Mouse (Mus musculus) forebrain, postnatal 0 days (tissue): ENCODE data around the gene Psmd5. TPM values are rescaled to one million over a fixed set of nuclear protein-coding genes. Genes with fewer than 3 reads are reported as not detected.

Source experiments
- ATAC-seq: fragments of 200-750 bp; cut with Nextera tagmentation; 2 replicates; pipeline ENCODE4 v1.8.0; 2017; ENCODE audit warnings: mild to moderate bottlenecking, moderate library complexity
- DNase-seq: peaks from one replicate; pipeline ENCODE4 v3.0.0-alpha.2; 2015
- H3K27ac ChIP-seq: fragments of 300-500 bp; sonication (generic); 2 replicates; pipeline ENCODE4 v1.5.1; 2014; ENCODE audit warnings: low read depth, mild to moderate bottlenecking, antibody characterized with exemption, low read length, moderate library complexity, mixed read lengths
- H3K27me3 ChIP-seq: fragments of 300-500 bp; sonication (generic); 2 replicates; pipeline ENCODE4 v1.6.1; 2014; ENCODE audit warnings: mild to moderate bottlenecking, low read length, mixed read lengths; ENCODE audit not compliant: insufficient read depth
- H3K36me3 ChIP-seq: fragments of 300-500 bp; sonication (generic); 2 replicates; pipeline ENCODE4 v1.6.1; 2014; ENCODE audit warnings: mild to moderate bottlenecking, moderate library complexity; ENCODE audit not compliant: insufficient read depth
- H3K4me1 ChIP-seq: fragments of 300-500 bp; sonication (generic); 2 replicates; pipeline ENCODE4 v1.6.1; 2014; ENCODE audit warnings: antibody characterized with exemption; ENCODE audit not compliant: insufficient read depth
- H3K4me2 ChIP-seq: fragments of 300-500 bp; sonication (generic); 2 replicates; pipeline ENCODE4 v1.6.1; 2014; ENCODE audit warnings: low read depth, mild to moderate bottlenecking, moderate library complexity
- H3K4me3 ChIP-seq: fragments of 300-500 bp; sonication (generic); 2 replicates; pipeline ENCODE4 v1.5.1; 2014; ENCODE audit warnings: low read depth, low read length, mixed read lengths
- H3K9ac ChIP-seq: fragments of 300-500 bp; sonication (generic); 2 replicates; pipeline ENCODE4 v1.6.1; 2014; ENCODE audit warnings: mild to moderate bottlenecking
- H3K9me3 ChIP-seq: fragments of 300-500 bp; sonication (generic); 2 replicates; pipeline ENCODE4 v1.6.1; 2016; ENCODE audit warnings: low read length
- CTCF ChIP-seq: sonication (generic); IDR thresholded peaks from 2 replicates; pipeline ENCODE4 v1.5.1; 2016; ENCODE audit warnings: antibody characterized with exemption, control low read depth, low read depth
- WGBS: fragments of 180-500 bp; shearing (Covaris S2); extraction: QIAGEN DNeasy Blood & Tissue Kit; methylation state at CpG from one replicate; pipeline ENCODE4 v1.1.7; 2014; 5-methylcytosine and 5-hydroxymethylcytosine counted together
- polyA plus RNA-seq: library from polyadenylated mRNA; unstranded; fragments of >200 nt; fragmentation: Nextera tagmentation; extraction: Ambion mirVana; gene quantifications from 2 replicates; pipeline ENCODE4 v1.2.1, GENCODE M21; 2015
- total RNA-seq: library from RNA; depleted of rRNA; stranded (reverse); fragments of >200 nt; gene quantifications from 2 replicates; pipeline ENCODE4 v1.2.3, GENCODE M21; 2014

The Psmd5 gene
- total and polyA plus RNA-seq, 2 experiments from 2014 or later = 43.3 to 85.2 TPM

GRCm38 (mm10) chr2:34904849-34905542 lies 30.2 kb upstream of the Psmd5 start:
- WGBS = under 1% methylated on average over 34 of the region's 34 CpGs
- peak; percentile 99 for DNase-seq
- no peak for TF ChIP-seq CTCF
- peak overlapping the region; percentile 36 for H3K4me3 ChIP-seq
- peak overlapping the region; percentile 66 for H3K4me2 ChIP-seq
- H3K36me3 ChIP-seq = no peaks in the 10 kb centered on the region
- H3K27me3 ChIP-seq = no peaks in the 10 kb centered on the region
- H3K27ac ChIP-seq = peak overlapping the region; percentile 81
- peak; percentile 95 for ATAC-seq
- H3K9me3 ChIP-seq = no peaks in the 10 kb centered on the region
- H3K9ac ChIP-seq = peak overlapping the region; percentile 51
- peaks cover 9% of the 10 kb centered on the region; the same call in 1 of the 2 replicates for H3K4me1 ChIP-seq

- Histone ChIP-seq H3K36me3 (no peaks in the 10 kb centered on the region), H3K4me2 (peak overlapping the region; percentile 66; the same call in 1 of the 2 replicates), H3K27me3 (no peaks in the 10 kb centered on the region), H3K4me1 (peaks cover 9% of the 10 kb centered on the region; the same call in 1 of the 2 replicates), H3K9me3 (no peaks in the 10 kb centered on the region), H3K27ac (peak overlapping the region; percentile 81), H3K4me3 (peak overlapping the region; percentile 36), H3K9ac (no peak overlapping the region; the same call in 1 of the 2 replicates)
- no peak for TF ChIP-seq CTCF
- 75% methylated on average over 4 of the region's 4 CpGs for WGBS
- DNase-seq = no peak
- ATAC-seq = no peak
These were observed 29.1 kb upstream of the Psmd5 start for GRCm38 (mm10) chr2:34903652-34904405.

DNA sequence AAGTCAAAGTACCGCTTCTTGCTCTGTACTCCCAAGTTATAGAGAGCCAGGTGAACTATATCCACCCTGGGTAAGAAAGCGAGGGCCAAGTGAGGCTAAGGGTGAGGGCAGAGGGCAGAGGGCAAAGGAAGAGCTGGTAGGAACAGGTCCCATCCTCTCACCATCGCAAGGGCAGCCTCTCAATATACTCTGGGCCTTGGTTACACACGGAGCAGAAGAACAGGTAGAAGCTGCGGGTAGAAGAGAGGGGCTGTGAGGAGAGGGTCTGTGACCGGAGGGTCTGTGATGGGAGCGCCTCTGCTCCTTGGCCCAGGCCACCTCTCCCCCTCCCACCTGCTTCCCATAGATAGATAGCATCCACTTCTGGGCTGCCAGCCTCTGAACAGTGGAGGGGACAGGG lies 28.4 kb upstream of the Psmd5 start:
- H3K4me2 ChIP-seq = no peak overlapping the region
- no peak overlapping the region for H3K4me3 ChIP-seq
- no peak overlapping the region for H3K9ac ChIP-seq
- 94% methylated on average over 7 of the region's 7 CpGs for WGBS
- H3K36me3 ChIP-seq = no peaks in the 10 kb centered on the region
- H3K27me3 ChIP-seq = no peaks in the 10 kb centered on the region
- TF ChIP-seq CTCF = no peak
- no peak overlapping the region for H3K27ac ChIP-seq
- DNase-seq (no peak), ATAC-seq (no peak)
- H3K9me3 ChIP-seq = no peaks in the 10 kb centered on the region
- peaks cover 9% of the 10 kb centered on the region; the same call in 1 of the 2 replicates for H3K4me1 ChIP-seq

DNA sequence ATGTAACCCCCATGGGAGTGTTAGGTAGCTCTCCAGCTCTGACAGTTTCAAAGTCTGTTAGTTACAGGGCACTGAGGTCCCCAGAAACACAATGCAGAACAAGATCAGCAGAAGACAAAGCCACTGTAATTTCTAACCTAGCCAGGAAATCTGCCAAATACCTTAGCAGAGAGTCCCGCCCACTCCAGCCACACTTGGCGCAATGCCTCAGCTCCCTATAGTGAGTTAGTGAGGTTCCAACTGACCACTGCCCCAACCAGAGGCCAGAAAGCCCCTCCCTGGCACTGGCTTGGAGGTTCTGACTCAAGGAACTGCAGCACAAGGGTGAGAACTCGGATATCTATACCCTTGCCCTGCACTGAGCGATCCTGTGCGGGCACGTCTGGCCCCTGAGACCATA lies 28.0 kb upstream of the Psmd5 start:
- H3K4me1 ChIP-seq = peaks cover 9% of the 10 kb centered on the region; the same call in 1 of the 2 replicates
- no peak overlapping the region for H3K4me2 ChIP-seq
- H3K36me3 ChIP-seq = no peaks in the 10 kb centered on the region
- TF ChIP-seq CTCF = no peak
- no peaks in the 10 kb centered on the region for H3K27me3 ChIP-seq
- WGBS = 84% methylated on average over 6 of the region's 6 CpGs
- H3K4me3 ChIP-seq = no peak overlapping the region
- DNase-seq (no peak), ATAC-seq (no peak)
- no peak overlapping the region for H3K9ac ChIP-seq
- no peak overlapping the region for H3K27ac ChIP-seq
- H3K9me3 ChIP-seq = no peaks in the 10 kb centered on the region

DNA sequence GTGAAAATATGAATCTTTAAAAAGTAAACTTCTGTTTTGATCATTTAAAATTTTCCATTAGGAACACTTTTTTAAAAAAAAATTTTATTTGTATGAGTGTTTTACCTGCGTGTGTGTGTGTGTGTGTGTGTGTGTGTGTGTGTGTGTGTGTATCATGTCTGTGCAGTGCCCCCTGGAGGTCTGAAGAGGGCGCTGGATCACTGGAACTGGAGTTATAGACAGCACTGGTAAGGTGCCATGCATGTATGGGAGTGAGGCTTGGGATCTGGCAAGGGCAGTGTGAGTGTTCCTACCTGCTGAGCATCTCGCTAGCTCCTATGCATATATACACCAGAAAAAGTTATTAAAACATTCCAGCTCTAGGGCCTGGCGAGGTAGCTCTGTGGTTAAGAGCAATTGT lies 27.0 kb upstream of the Psmd5 start:
- Histone ChIP-seq H3K27me3 (no peaks in the 10 kb centered on the region), H3K36me3 (no peaks in the 10 kb centered on the region), H3K9me3 (no peaks in the 10 kb centered on the region), H3K9ac (no peak overlapping the region), H3K4me3 (no peak overlapping the region), H3K4me2 (no peak overlapping the region), H3K27ac (no peak overlapping the region), H3K4me1 (peaks cover 9% of the 10 kb centered on the region; the same call in 1 of the 2 replicates)
- no peak for TF ChIP-seq CTCF
- WGBS = 87% methylated on average over 4 of the region's 4 CpGs
- DNase-seq (no peak), ATAC-seq (no peak)

DNA sequence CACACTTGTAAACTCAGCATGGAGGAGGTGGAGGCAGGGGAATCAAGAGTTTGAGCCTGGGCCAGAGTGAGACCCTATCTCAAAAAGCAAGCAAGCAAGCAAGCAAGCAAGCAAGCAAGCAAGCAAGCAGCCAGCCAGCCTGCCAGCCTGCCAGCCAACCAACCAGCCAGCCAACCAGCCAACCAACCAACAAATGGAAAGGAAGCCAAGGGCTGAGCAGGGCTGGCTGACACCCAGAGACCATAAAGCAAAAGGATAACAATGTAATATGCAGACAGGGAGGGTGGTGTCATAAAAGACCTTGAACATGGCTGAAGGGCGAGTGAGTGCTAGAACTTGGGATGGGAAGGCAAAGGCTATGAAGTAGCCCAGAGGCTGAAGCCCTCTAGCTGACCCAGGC lies 25.6 kb upstream of the Psmd5 start:
- Histone ChIP-seq H3K4me2 (no peak overlapping the region), H3K36me3 (no peaks in the 10 kb centered on the region), H3K27me3 (no peaks in the 10 kb centered on the region), H3K9me3 (no peaks in the 10 kb centered on the region), H3K9ac (no peak overlapping the region), H3K4me3 (no peak overlapping the region), H3K27ac (no peak overlapping the region), H3K4me1 (peaks cover 9% of the 10 kb centered on the region; the same call in 1 of the 2 replicates)
- WGBS = 85% methylated on average over 1 of the region's 1 CpGs
- DNase-seq (no peak), ATAC-seq (no peak)
- no peak for TF ChIP-seq CTCF

- Histone ChIP-seq H3K9ac (no peak overlapping the region), H3K27ac (no peak overlapping the region), H3K4me2 (no peak overlapping the region), H3K36me3 (no peaks in the 10 kb centered on the region), H3K4me3 (no peak overlapping the region), H3K9me3 (no peaks in the 10 kb centered on the region), H3K4me1 (peaks cover 9% of the 10 kb centered on the region; the same call in 1 of the 2 replicates), H3K27me3 (no peaks in the 10 kb centered on the region)
- TF ChIP-seq CTCF = no peak
- 86% methylated on average over 11 of the region's 11 CpGs for WGBS
- DNase-seq (no peak), ATAC-seq (no peak)
These were observed 24.9 kb upstream of the Psmd5 start for GRCm38 (mm10) chr2:34899682-34900081.
